Mouse (Mus musculus): ENCODE measurements around the gene Sema6c. TPM values are rescaled to one million over a fixed set of nuclear protein-coding genes. Genes with fewer than 3 reads are reported as not detected.

The Sema6c gene
- polyA plus RNA-seq, 1 experiment from 2014 or later, result 5.8 TPM

- 87% methylated on average over 2 of the region's 2 CpGs for WGBS
- no peak overlapping the region for H3K9ac ChIP-seq (ENCODE audit: low read depth, low read length)
- ATAC-seq (ENCODE audit: low FRiP score, low TSS enrichment), result no peak
These were observed 25.8 kb downstream of the Sema6c start for GRCm38 (mm10) chr3:95186100-95186499.

GRCm38 (mm10) chr3:95186888-95187287, 26.6 kb downstream of the Sema6c start:
- Histone ChIP-seq H3K36me3 (ENCODE audit: control insufficient read depth, insufficient read depth, low read length) (peaks cover 67% of the 10 kb centered on the region), H3K27ac (ENCODE audit: low read depth, low read length) (no peak overlapping the region), H3K9ac (ENCODE audit: low read depth, low read length) (no peak overlapping the region), H3K4me2 (replicated peaks; ENCODE audit: low read depth, low read length) (no peak overlapping the region), H3K9me3 (ENCODE audit: control insufficient read depth, low read length) (no peaks in the 10 kb centered on the region), H3K4me1 (ENCODE audit: control insufficient read depth, insufficient read depth, low read length) (no peaks in the 10 kb centered on the region), H3K4me3 (ENCODE audit: low read length) (no peak overlapping the region), H3K27me3 (ENCODE audit: control insufficient read depth, insufficient read depth, low read length) (no peaks in the 10 kb centered on the region)
- ATAC-seq (ENCODE audit: low FRiP score, low TSS enrichment), result no peak
- WGBS, result 90% methylated on average over 6 of the region's 6 CpGs

More at GRCm38 (mm10) chr3:95186100-95186499, 25.8 kb downstream of the Sema6c start:
- Histone ChIP-seq H3K27ac (ENCODE audit: low read depth, low read length) (no peak overlapping the region), H3K27me3 (ENCODE audit: control insufficient read depth, insufficient read depth, low read length) (no peaks in the 10 kb centered on the region), H3K9me3 (ENCODE audit: control insufficient read depth, low read length) (no peaks in the 10 kb centered on the region), H3K4me1 (ENCODE audit: control insufficient read depth, insufficient read depth, low read length) (no peaks in the 10 kb centered on the region), H3K4me2 (replicated peaks; ENCODE audit: low read depth, low read length) (no peak overlapping the region), H3K36me3 (ENCODE audit: control insufficient read depth, insufficient read depth, low read length) (peaks cover 67% of the 10 kb centered on the region), H3K4me3 (ENCODE audit: low read length) (no peak overlapping the region)

GRCm38 (mm10) chr3:95194721-95195135, 34.5 kb downstream of the Sema6c start:
- Histone ChIP-seq H3K9me3 (ENCODE audit: control insufficient read depth, low read length) (no peaks in the 10 kb centered on the region), H3K4me3 (ENCODE audit: low read length) (no peak overlapping the region), H3K9ac (ENCODE audit: low read depth, low read length) (no peak overlapping the region), H3K27me3 (ENCODE audit: control insufficient read depth, insufficient read depth, low read length) (no peaks in the 10 kb centered on the region), H3K36me3 (ENCODE audit: control insufficient read depth, insufficient read depth, low read length) (peaks cover 59% of the 10 kb centered on the region), H3K4me2 (replicated peaks; ENCODE audit: low read depth, low read length) (no peak overlapping the region), H3K27ac (ENCODE audit: low read depth, low read length) (no peak overlapping the region), H3K4me1 (ENCODE audit: control insufficient read depth, insufficient read depth, low read length) (no peaks in the 10 kb centered on the region)
- no peak for ATAC-seq (ENCODE audit: low FRiP score, low TSS enrichment)
- WGBS, result 80% methylated on average over 6 of the region's 6 CpGs

GRCm38 (mm10) chr3:95195772-95196171, 35.5 kb downstream of the Sema6c start:
- peaks cover 59% of the 10 kb centered on the region for H3K36me3 ChIP-seq (ENCODE audit: control insufficient read depth, insufficient read depth, low read length)
- ATAC-seq (ENCODE audit: low FRiP score, low TSS enrichment), result no peak
- 85% methylated on average over 2 of the region's 2 CpGs for WGBS
- H3K27me3 ChIP-seq (ENCODE audit: control insufficient read depth, insufficient read depth, low read length), result no peaks in the 10 kb centered on the region
- no peak overlapping the region for H3K9ac ChIP-seq (ENCODE audit: low read depth, low read length)
- H3K4me3 ChIP-seq (ENCODE audit: low read length), result no peak overlapping the region
- H3K4me1 ChIP-seq (ENCODE audit: control insufficient read depth, insufficient read depth, low read length), result no peaks in the 10 kb centered on the region; the same call in 1 of the 2 replicates
- no peak overlapping the region for H3K4me2 ChIP-seq (replicated peaks; ENCODE audit: low read depth, low read length)
- H3K27ac ChIP-seq (ENCODE audit: low read depth, low read length), result no peak overlapping the region
- no peaks in the 10 kb centered on the region for H3K9me3 ChIP-seq (ENCODE audit: control insufficient read depth, low read length)

GRCm38 (mm10) chr3:95199101-95199500, 38.8 kb downstream of the Sema6c start:
- no peak for ATAC-seq (ENCODE audit: low FRiP score, low TSS enrichment)
- Histone ChIP-seq H3K27ac (ENCODE audit: low read depth, low read length) (no peak overlapping the region), H3K9me3 (ENCODE audit: control insufficient read depth, low read length) (no peaks in the 10 kb centered on the region), H3K9ac (ENCODE audit: low read depth, low read length) (no peak overlapping the region), H3K4me1 (ENCODE audit: control insufficient read depth, insufficient read depth, low read length) (no peaks in the 10 kb centered on the region; the same call in 1 of the 2 replicates), H3K4me3 (ENCODE audit: low read length) (no peak overlapping the region), H3K4me2 (replicated peaks; ENCODE audit: low read depth, low read length) (no peak overlapping the region), H3K27me3 (ENCODE audit: control insufficient read depth, insufficient read depth, low read length) (no peaks in the 10 kb centered on the region), H3K36me3 (ENCODE audit: control insufficient read depth, insufficient read depth, low read length) (peaks cover 78% of the 10 kb centered on the region)
- WGBS, result 88% methylated on average over 1 of the region's 1 CpGs

- no peaks in the 10 kb centered on the region for H3K9me3 ChIP-seq (ENCODE audit: control insufficient read depth, low read length)
- no peak overlapping the region for H3K9ac ChIP-seq (ENCODE audit: low read depth, low read length)
- H3K27me3 ChIP-seq (ENCODE audit: control insufficient read depth, insufficient read depth, low read length), result no peaks in the 10 kb centered on the region
- peaks cover 78% of the 10 kb centered on the region for H3K36me3 ChIP-seq (ENCODE audit: control insufficient read depth, insufficient read depth, low read length)
- WGBS, result 59% methylated on average over 7 of the region's 7 CpGs
- no peaks in the 10 kb centered on the region; the same call in 1 of the 2 replicates for H3K4me1 ChIP-seq (ENCODE audit: control insufficient read depth, insufficient read depth, low read length)
- peak; percentile 66; the same call in 1 of the 2 replicates for ATAC-seq (ENCODE audit: low FRiP score, low TSS enrichment)
- H3K4me3 ChIP-seq (ENCODE audit: low read length), result no peak overlapping the region
- H3K4me2 ChIP-seq (replicated peaks; ENCODE audit: low read depth, low read length), result no peak overlapping the region
- H3K27ac ChIP-seq (ENCODE audit: low read depth, low read length), result 0 out of 2 replicates have a peak overlapping the region, but pooled peaks have one; percentile 5
These were observed 39.9 kb downstream of the Sema6c start for GRCm38 (mm10) chr3:95200132-95200531.

GRCm38 (mm10) chr3:95200562-95200961, 40.3 kb downstream of the Sema6c start:
- Histone ChIP-seq H3K9ac (ENCODE audit: low read depth, low read length) (no peak overlapping the region), H3K4me3 (ENCODE audit: low read length) (no peak overlapping the region), H3K4me1 (ENCODE audit: control insufficient read depth, insufficient read depth, low read length) (no peaks in the 10 kb centered on the region; the same call in 1 of the 2 replicates), H3K9me3 (ENCODE audit: control insufficient read depth, low read length) (no peaks in the 10 kb centered on the region), H3K4me2 (replicated peaks; ENCODE audit: low read depth, low read length) (no peak overlapping the region), H3K27me3 (ENCODE audit: control insufficient read depth, insufficient read depth, low read length) (no peaks in the 10 kb centered on the region), H3K36me3 (ENCODE audit: control insufficient read depth, insufficient read depth, low read length) (peaks cover 79% of the 10 kb centered on the region), H3K27ac (ENCODE audit: low read depth, low read length) (no peak overlapping the region)
- no peak for ATAC-seq (ENCODE audit: low FRiP score, low TSS enrichment)
- whole genome bisulfite sequencing, result 75% methylated on average over 2 of the region's 2 CpGs

GRCm38 (mm10) chr3:95203880-95204279, 43.6 kb downstream of the Sema6c start:
- Histone ChIP-seq H3K36me3 (ENCODE audit: control insufficient read depth, insufficient read depth, low read length) (peaks cover 66% of the 10 kb centered on the region), H3K4me1 (ENCODE audit: control insufficient read depth, insufficient read depth, low read length) (no peaks in the 10 kb centered on the region; the same call in 1 of the 2 replicates), H3K27me3 (ENCODE audit: control insufficient read depth, insufficient read depth, low read length) (no peaks in the 10 kb centered on the region), H3K9me3 (ENCODE audit: control insufficient read depth, low read length) (no peaks in the 10 kb centered on the region), H3K9ac (ENCODE audit: low read depth, low read length) (no peak overlapping the region), H3K27ac (ENCODE audit: low read depth, low read length) (no peak overlapping the region), H3K4me2 (replicated peaks; ENCODE audit: low read depth, low read length) (no peak overlapping the region), H3K4me3 (ENCODE audit: low read length) (no peak overlapping the region)
- WGBS, result 93% methylated on average over 6 of the region's 6 CpGs
- no peak for ATAC-seq (ENCODE audit: low FRiP score, low TSS enrichment)

- Histone ChIP-seq H3K9ac (ENCODE audit: low read depth, low read length) (no peak overlapping the region), H3K36me3 (ENCODE audit: control insufficient read depth, insufficient read depth, low read length) (peaks cover 54% of the 10 kb centered on the region), H3K4me3 (ENCODE audit: low read length) (no peak overlapping the region), H3K4me1 (ENCODE audit: control insufficient read depth, insufficient read depth, low read length) (no peaks in the 10 kb centered on the region), H3K4me2 (replicated peaks; ENCODE audit: low read depth, low read length) (no peak overlapping the region), H3K27me3 (ENCODE audit: control insufficient read depth, insufficient read depth, low read length) (no peaks in the 10 kb centered on the region), H3K27ac (ENCODE audit: low read depth, low read length) (no peak overlapping the region), H3K9me3 (ENCODE audit: control insufficient read depth, low read length) (no peaks in the 10 kb centered on the region)
- WGBS, result 86% methylated on average over 4 of the region's 4 CpGs
- ATAC-seq (ENCODE audit: low FRiP score, low TSS enrichment), result no peak
These were observed 48.0 kb downstream of the Sema6c start for GRCm38 (mm10) chr3:95208286-95208685.

Measured in kidney, embryonic 14.5 days (tissue).